Mouse (Mus musculus): ENCODE results near the gene Rilp.
A peak's percentile ranks its signal among the peaks of the same experiment; 100 is the strongest.

Rilp gene

DNA sequence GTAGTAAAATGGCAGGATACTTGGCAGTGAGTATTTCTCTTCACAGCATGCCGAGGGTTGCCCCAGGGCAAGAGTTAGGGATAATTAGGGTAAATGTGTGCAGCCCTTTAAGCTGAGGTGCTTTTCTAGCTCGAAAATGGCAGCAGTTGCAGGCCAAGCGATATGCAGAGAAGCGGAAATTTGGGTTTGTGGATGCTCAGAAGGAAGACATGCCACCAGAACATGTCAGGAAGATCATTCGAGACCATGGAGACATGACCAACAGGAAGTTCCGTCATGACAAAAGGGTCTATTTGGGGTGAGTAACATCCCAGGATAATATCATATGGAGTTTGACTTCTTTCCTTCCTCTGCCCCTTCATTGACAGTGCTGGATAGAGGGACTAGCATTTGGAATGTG, 22.4 kb upstream of the Rilp start:
- DNase-seq (ENCODE audit: extremely low read depth, low read depth) = peak; percentile 7

GRCm38 (mm10) chr11:75494296-75495049, 15.4 kb upstream of the Rilp start:
- DNase-seq (ENCODE audit: extremely low read depth, low read depth) = no peak

DNA sequence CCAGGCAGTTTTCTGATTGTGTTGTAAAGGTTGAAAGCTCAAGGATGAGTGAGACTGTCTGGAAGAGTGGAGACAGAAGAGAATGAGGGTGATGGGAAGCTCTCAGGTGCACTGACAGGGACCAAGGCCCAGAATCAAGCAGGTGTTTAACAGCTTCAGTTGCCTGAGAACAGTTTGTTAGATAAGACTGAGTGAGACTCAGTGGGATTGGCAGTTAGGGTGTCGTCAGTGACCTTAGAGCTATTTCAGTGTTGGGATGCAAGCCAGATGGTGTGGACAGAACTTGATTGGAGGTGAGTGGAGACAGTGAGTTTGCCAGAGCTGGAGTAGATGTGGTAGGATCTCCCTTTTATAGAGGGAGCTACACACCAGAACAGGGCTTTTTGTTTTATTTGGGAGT, 11.8 kb upstream of the Rilp start:
- DNase-seq (ENCODE audit: extremely low read depth, low read depth) = no peak

- no peak for DNase-seq (ENCODE audit: extremely low read depth, low read depth)
Observed at GRCm38 (mm10) chr11:75508162-75508561, 1.7 kb upstream of the Rilp start.

GRCm38 (mm10) chr11:75508904-75509303, 990 bp upstream of the Rilp start:
- DNase-seq (ENCODE audit: extremely low read depth, low read depth) = no peak

- DNase-seq (ENCODE audit: extremely low read depth, low read depth) = no peak
Observed at GRCm38 (mm10) chr11:75510627-75510993, 716 bp downstream of the Rilp start.

DNA sequence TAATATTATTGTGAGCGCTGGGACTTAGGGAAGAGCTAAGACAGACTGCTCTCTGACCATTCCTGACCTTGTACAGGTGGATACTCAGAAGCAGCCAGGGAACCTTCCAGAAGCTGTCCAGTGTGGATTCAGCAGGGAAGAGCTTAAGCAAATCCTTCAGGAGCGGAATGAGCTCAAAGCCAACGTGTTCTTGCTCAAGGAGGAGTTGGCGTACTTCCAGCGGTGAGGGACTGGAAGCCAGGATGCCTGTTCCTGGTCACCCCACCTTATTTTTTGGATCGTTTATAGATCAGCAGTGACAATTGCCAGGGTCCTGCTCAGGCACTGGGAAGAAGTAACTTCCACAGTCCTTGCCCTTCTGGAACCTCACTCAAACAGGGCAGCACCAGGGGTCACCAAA, 1.3 kb downstream of the Rilp start:
- DNase-seq (ENCODE audit: extremely low read depth, low read depth) = no peak

DNA sequence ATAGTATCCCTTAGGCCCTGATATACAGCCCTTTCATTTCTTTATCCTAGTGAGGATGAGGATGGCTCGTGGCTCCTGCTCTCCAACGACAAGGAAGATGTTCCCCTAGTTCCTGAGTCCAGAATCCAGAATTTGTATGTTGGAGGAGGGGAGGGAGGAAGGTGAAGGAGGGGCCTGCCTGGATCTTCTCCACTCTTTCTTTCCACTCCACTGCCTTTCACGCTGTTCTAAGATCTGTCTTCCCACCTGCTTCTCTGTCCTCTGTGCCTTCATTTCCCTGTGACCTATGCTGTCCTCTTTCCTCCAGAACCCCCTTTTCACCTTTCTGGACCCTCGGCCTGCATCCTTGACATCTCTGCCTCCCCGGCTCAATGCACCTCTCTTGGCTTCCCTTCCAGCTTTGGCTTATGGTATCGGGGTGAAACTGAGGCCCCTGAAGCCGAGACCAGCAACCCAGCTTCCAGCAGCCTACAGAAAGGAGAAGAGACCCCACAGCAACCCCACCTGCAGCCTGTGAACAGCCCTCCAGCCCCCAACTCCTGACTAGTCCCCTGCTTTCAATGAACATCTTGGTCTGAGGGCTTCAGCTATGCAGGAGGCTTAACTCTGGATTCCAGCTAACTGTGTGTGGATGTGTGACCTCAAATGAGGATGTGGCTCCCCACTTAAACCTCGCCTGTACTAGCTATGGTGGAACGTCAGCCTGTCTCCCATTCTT, 2.6 kb downstream of the Rilp start:
- DNase-seq (ENCODE audit: extremely low read depth, low read depth) = no peak

- no peak for DNase-seq (ENCODE audit: extremely low read depth, low read depth)
Observed at GRCm38 (mm10) chr11:75513336-75513735, 3.4 kb downstream of the Rilp start, which contains the start of gene Scarf1. Gene Scarf1 (plus strand): TSS chr11:75513540.

DNA sequence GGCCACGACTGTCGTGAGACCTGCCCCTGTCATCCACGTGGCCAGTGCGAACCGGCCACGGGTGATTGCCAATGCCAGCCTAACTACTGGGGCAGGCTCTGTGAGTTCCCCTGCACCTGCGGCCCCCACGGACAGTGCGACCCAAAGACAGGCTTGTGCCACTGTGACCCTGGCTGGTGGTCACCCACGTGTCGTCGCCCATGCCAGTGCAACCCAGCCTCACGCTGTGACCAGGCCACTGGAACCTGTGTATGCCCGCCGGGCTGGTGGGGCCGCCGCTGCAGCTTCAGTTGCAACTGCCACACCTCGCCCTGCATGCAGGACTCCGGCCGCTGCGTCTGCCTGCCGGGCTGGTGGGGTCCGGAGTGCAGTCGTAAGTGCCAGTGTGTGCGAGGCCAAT, 5.3 kb downstream of the Rilp start:
- no peak for DNase-seq (ENCODE audit: extremely low read depth, low read depth)

DNA sequence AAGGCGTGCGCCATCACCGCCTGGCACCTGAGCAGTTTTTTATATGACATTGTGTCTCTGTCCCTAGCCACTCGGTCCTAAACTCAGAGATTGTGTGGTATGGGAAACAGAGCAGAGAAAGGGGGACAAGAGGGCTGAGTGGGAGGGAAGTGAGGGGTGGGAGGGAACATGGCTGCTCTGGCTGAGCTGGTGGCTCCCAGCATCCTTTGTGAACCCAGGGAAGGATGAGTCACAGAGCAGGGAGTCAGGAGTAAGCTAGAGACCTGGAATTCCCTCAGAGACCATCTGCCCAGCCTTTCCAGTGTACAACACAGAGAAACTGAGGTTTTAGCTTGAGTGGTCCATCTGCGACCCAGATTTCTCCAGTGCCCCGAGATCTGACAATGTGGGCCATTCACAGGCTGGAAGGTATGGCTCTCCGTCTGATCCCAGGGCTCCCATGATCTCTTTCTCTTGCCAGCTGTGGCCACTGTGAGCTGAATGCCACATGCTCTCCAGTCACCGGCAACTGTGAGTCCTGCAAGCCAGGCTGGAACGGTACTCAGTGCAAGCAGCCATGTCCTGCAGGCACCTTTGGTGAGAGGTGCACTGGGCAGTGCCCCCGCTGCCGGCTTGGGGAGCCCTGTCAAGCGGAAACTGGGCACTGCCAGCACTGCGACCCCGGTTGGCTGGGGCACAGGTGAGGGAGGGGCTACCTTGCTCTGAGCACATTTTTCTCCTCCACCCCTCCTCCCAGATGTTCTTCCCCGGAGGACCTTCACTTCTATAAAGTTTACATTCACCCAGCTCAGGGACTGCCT, 10.1 kb downstream of the Rilp start:
- no peak for DNase-seq (ENCODE audit: extremely low read depth, low read depth)

DNA sequence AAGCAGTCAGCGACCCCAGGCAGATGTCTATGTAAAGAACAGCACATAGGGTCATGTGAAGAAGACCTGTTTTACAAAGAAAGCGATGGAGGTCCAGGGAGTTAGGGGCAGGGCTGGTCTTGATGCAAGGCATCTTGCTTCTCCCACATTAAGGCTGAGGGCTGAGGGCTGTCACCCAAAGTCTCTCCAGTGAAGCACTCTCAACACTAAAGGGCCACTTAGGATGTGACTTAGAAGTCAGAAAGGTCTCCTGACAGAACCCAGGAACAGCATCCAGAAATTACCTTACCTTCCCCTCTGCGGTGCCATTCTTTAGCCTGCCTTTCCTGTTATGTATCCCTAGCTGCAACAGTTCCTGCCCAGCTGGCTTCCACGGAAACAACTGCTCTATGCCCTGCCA, 11.7 kb downstream of the Rilp start:
- DNase-seq (ENCODE audit: extremely low read depth, low read depth) = no peak

GRCm38 (mm10) chr11:75522793-75523192, 12.9 kb downstream of the Rilp start:
- DNase-seq (ENCODE audit: extremely low read depth, low read depth) = no peak

GRCm38 (mm10) chr11:75525531-75526125, 15.7 kb downstream of the Rilp start:
- no peak for DNase-seq (ENCODE audit: extremely low read depth, low read depth)

DNA sequence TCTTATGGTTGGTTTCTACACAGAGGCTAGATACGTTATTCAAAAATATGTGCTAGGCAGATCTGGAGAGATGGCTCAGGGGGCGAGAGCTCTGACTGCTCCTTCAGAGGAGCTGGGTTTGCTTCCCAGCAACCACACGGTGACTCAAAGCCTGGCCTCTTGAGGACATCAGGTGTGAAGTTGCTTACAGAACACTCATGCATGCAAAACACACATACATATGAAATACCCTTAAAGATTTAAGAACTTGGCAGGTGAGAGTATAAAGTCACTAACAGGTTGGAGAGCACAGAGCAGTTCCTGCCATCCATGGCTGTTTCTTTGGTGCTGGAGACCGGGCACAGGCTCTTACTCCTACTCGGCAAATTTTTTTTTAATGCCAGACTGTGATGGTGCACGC, 17.0 kb downstream of the Rilp start:
- DNase-seq (ENCODE audit: extremely low read depth, low read depth) = no peak

- DNase-seq (ENCODE audit: extremely low read depth, low read depth) = no peak
Observed at GRCm38 (mm10) chr11:75529771-75530170, 19.9 kb downstream of the Rilp start.

DNA sequence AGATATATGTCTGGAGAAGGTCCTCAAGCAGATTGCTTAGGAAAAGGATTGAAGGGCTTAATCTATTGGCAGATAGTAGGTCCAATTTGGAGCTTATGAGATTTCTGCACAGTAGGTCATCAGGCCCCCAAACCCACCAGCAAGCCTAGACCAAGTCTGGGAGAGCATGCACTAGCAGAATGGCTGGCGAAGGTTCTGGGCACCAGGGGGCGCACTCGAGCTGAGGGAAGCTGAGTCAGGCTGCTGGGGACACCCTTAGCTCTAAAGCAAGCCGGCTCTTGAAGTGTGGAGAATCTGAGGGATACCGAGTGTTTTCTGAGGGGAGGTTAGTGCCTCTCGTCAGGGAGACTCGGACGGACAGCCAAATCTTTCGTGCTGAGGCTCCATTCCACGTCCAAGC, 20.4 kb downstream of the Rilp start:
- peak; percentile 63 for DNase-seq (ENCODE audit: extremely low read depth, low read depth)

DNA sequence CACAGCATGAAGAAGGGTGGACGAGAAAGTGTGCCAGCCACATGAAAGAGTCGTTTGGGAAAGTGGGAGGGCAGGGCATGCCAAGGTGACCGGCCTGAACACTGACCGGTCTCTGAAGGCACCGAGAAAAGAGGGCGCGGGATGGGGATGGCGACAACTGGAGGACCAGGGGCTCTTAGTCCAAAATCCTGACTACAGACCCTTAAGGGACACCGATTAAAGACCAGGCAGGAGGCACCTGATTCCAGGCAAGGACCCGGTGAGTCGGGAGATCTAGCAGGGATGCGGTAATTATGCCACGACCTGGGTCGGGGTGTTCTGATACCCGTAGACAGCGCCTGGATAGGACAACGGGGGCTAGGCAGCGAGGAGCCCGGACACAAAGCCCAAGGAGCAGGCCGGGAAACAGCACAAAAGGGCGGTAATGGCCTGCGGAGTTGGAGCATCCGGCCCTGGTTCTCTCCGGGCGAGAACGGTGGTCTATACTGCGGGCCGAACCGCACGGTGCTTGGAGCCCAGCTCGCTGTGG, 21.0 kb downstream of the Rilp start:
- no peak for DNase-seq (ENCODE audit: extremely low read depth, low read depth)

GRCm38 (mm10) chr11:75531469-75532242, 21.8 kb downstream of the Rilp start, which contains the start of gene Slc43a2:
Gene Slc43a2 (plus strand): TSS chr11:75531694.
- DNase-seq (ENCODE audit: extremely low read depth, low read depth) = peak; percentile 94
